Mouse (Mus musculus): ENCODE results near the gene Lrrc39. TPM values are rescaled to one million over a fixed set of nuclear protein-coding genes. Genes with fewer than 3 reads are reported as not detected.
"Not testable (repeated sequence)": the region's sequence is repeated elsewhere in the genome, so short reads cannot be mapped to it uniquely, and the experiment has no call there.

Lrrc39 gene
- polyA plus RNA-seq (2012; rRNA removed), result 0.08 and 0.10 TPM in 2 replicates

DNA sequence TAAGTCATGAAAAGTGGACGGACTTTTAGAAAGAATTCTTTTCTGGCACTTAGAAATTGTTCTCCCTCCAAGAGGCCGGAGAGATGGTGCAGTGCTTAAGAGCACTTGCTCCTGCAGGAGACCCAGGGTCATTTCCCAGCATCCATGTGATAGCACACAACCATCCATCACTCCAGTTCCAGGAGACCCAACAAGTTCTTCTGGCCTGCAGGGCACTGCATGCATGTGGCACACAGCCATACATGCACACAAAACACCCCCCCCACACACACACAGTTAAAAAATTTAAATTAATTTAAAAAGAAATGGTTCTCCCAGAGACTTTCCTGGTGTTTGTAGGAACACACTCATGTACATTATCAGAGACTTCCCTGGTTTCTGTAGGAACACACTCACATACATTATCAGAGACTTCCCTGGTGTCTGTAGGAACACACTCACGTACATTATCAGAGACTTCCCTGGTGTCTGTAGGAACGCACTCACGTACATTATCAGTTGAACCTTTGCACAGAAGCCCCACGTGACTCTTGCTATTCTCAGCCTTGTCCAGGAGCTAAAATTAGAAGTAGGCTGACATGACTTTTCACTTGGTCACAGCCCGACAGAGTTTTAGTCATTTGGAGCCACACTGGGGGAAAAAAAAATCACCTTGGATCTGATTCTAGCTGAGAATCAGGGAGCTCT lies at the start of gene Lrrc39:
Gene Lrrc39 (plus strand): TSS at position 566 of the 687 bp plus-strand sequence.
- DNase-seq (ENCODE audit: low read depth), result no peak
- TF ChIP-seq CTCF (IDR thresholded peaks at IDR 0.05; ENCODE audit: borderline replicate concordance, extremely low read depth, insufficient read depth, insufficient read length), result no peak
- TF ChIP-seq POLR2A (IDR thresholded peaks at IDR 0.05; ENCODE audit: borderline replicate concordance, extremely low read depth, insufficient read depth, insufficient read length, poor library complexity, severe bottlenecking), result no peak

DNA sequence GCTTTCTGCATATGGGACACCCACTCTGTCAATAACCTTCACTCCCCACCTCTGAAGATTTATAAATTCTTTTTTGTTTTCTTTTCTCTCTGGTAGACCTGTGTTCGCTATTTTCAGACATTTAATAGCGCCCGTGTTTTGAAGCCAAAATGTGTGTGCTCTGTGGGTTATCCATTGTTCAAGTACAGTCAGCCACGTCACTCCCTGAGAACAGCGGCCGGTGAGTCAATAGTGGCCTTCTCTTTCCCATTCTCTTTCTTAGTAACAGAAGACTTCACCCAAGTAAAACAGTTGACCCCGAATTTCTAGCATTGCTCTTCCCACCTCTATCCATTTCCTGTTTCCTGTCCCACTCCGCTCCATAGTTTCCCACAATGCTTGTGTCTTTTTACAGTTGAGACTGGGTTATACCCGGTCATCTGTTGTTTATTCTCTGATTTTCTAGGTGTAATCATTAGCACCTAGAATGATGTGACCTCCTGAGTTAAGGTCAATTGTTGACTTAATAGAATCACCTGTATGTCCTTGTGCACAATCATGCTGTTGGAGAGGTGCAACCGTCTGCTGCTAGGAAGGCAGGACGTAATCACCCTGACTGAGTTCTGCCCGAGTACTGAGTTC lies 42.5 kb upstream of the Lrrc39 start:
- TF ChIP-seq CTCF (IDR thresholded peaks at IDR 0.05; ENCODE audit: borderline replicate concordance, extremely low read depth, insufficient read depth, insufficient read length), result no peak
- TF ChIP-seq POLR2A (IDR thresholded peaks at IDR 0.05; ENCODE audit: borderline replicate concordance, extremely low read depth, insufficient read depth, insufficient read length, poor library complexity, severe bottlenecking), result no peak
- no peak for DNase-seq (ENCODE audit: low read depth)

DNA sequence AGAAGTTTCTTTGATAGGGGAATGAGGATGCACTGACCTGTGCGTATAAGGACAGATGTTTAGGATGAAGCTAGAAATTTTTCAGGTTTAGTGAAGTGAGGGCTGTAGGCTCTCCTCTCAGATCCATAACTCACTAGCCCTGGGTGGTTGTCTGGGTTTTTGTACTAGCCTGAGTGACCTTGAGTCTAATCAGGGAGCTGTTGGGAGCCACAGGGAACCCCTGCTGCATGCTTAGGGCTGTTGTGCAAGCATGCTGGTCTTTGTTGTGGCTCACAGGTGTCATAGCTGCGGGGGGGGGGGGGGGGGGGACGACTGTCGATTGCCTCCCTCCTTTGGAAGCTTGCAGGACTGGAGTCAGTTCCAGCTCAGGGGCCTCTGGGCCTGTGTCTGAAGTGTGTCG lies 33.0 kb upstream of the Lrrc39 start:
- TF ChIP-seq POLR2A (IDR thresholded peaks at IDR 0.05; ENCODE audit: borderline replicate concordance, extremely low read depth, insufficient read depth, insufficient read length, poor library complexity, severe bottlenecking) (no peak), CTCF (IDR thresholded peaks at IDR 0.05; ENCODE audit: borderline replicate concordance, extremely low read depth, insufficient read depth, insufficient read length) (no peak)
- DNase-seq (ENCODE audit: low read depth), result no peak

DNA sequence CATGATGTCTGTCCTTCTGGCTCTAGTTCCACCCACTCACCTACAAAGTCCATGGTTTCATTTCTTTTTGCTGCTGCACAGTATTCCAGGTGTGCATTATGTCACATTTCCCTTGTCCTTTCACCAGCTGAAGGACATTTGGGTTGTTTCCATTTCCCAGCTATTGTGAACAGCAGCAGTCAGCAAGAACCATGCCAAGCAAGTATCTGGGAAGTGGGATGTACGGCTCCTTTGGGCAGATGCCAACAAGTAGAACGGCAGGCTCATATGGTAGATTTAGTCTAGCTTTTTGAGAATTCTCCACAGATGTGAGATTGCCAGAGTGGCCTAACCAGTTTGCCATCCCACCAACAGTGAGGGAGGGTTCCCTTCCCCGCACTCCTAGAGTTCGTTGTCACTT lies 31.9 kb upstream of the Lrrc39 start:
- peak; percentile 27 for DNase-seq (ENCODE audit: low read depth)
- TF ChIP-seq CTCF (IDR thresholded peaks at IDR 0.05; ENCODE audit: borderline replicate concordance, extremely low read depth, insufficient read depth, insufficient read length) (no peak), POLR2A (IDR thresholded peaks at IDR 0.05; ENCODE audit: borderline replicate concordance, extremely low read depth, insufficient read depth, insufficient read length, poor library complexity, severe bottlenecking) (no peak)

DNA sequence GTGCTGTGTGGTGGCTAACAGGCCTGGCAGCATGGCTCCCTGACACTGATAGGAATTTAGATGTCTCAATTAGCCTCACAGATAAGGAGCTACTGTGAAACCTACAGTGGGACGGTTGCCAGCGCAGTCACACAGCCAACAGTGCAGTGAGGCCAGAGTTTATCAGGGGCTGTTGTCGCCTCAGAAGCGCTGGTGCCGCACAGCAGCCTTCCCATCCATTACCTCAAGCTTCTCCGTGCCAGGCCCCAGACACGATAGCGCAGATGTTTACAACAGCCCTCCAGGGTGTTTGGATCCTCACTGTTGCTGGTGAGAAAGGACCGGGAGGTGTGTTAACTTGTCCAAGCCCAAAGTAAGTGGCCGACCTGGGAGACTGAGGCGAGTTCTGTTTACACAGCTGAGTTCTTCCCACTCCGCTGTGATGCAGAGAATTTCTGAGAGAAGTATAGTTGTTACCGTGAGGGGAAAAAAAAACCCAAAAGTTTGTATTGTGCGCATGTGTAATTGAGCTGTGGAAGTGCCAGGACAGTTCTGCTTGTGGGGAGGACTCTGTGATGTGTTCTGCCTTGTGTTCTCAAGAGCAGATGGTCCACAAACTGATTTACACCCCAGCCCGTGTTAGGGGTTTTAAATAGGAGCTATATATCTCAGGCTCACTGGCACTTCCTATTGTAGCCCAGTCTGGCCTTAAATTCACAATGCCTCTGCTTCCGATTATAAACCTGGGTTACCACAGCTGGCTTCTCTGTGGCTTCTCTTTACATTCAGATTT lies 26.2 kb upstream of the Lrrc39 start:
- no peak for TF ChIP-seq POLR2A (IDR thresholded peaks at IDR 0.05; ENCODE audit: borderline replicate concordance, extremely low read depth, insufficient read depth, insufficient read length, poor library complexity, severe bottlenecking)
- TF ChIP-seq CTCF (IDR thresholded peaks at IDR 0.05; ENCODE audit: borderline replicate concordance, extremely low read depth, insufficient read depth, insufficient read length), result no peak

DNA sequence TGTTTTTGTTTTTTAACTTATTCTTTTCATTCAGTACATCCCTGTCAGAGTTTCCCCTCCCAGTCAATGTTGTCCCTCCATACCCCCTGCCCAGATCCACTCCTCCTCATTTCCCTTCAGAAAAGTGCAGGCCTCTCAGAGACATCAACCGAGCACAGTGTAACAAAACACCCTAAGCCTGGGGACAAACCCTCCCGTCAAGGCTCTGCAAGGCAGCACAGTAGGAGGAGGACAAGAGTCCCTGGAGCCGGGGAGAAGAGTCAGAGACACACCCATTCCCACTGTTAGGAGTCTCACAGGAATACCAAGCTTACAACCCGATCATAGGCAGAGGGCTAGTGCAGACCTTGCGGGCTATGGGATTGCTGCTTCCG lies 25.6 kb upstream of the Lrrc39 start:
- TF ChIP-seq CTCF (IDR thresholded peaks at IDR 0.05; ENCODE audit: borderline replicate concordance, extremely low read depth, insufficient read depth, insufficient read length) (no peak), POLR2A (IDR thresholded peaks at IDR 0.05; ENCODE audit: borderline replicate concordance, extremely low read depth, insufficient read depth, insufficient read length, poor library complexity, severe bottlenecking) (no peak)
- no peak for DNase-seq (ENCODE audit: low read depth)

More for the DNA sequence above, 26.2 kb upstream of the Lrrc39 start:
- DNase-seq (ENCODE audit: low read depth), result peak; percentile 11

DNA sequence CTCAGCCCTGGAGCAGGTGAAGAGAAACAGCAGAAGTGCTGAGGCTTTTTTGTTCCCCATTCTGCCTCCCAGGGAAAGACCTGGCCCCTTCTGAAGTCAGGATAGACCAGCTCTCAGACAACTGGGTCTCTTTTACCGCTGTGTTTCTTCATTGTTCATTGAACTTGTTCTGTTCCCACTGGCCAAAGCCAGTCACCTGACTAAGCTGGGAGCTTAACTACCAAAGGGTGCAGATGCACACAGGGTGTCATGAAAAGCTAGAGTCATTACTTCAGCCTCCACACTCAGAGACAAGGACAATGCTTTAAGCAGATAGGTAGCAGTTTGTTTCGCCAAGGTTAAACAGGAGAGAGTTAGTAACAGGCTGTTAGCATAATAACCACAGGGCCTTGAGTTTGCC lies 20.7 kb upstream of the Lrrc39 start:
- TF ChIP-seq POLR2A (IDR thresholded peaks at IDR 0.05; ENCODE audit: borderline replicate concordance, extremely low read depth, insufficient read depth, insufficient read length, poor library complexity, severe bottlenecking), result no peak
- no peak for TF ChIP-seq CTCF (IDR thresholded peaks at IDR 0.05; ENCODE audit: borderline replicate concordance, extremely low read depth, insufficient read depth, insufficient read length)
- no peak for DNase-seq (ENCODE audit: low read depth)

DNA sequence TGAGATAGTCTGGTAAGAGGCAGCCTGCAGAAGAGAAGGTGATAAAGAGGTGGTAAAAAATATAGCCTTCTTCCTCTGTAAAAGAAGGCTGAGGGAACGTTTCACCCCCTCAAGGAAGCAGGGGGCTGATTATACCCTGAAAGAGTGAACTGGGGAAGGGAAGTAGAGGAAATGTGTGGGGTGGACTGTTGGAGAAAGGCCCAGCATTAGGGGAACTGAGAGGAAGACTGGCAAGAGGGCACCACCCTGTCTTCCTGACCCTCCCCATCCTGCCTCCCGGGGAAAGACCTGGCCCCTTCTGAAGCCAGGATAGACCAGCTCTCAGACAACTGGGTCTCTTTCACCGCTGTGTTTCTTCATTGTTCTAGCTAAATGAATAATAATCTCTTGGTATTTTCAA lies 20.2 kb upstream of the Lrrc39 start:
- TF ChIP-seq CTCF (IDR thresholded peaks at IDR 0.05; ENCODE audit: borderline replicate concordance, extremely low read depth, insufficient read depth, insufficient read length), result no peak
- no peak for TF ChIP-seq POLR2A (IDR thresholded peaks at IDR 0.05; ENCODE audit: borderline replicate concordance, extremely low read depth, insufficient read depth, insufficient read length, poor library complexity, severe bottlenecking)
- no peak for DNase-seq (ENCODE audit: low read depth)

DNA sequence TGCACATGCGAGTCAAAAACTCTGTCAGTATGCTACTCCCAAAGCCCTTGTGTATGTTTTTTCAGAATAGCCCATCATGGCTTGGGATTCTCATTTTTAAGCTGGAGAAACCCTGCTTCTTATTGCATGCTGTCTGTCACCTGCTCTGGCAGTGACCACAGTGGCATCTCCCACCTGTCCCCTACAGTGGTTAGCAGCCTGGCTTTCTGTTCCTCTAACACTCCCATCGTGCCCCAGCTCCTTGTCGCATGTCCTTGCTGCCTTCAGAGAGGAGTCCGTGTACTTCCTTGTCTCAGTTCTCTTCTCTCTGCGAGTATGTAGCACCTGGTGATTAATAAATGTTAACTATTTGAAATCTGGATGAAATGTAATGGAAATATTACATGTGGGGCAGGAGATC lies 15.3 kb upstream of the Lrrc39 start:
- DNase-seq (ENCODE audit: low read depth), result no peak
- TF ChIP-seq POLR2A (IDR thresholded peaks at IDR 0.05; ENCODE audit: borderline replicate concordance, extremely low read depth, insufficient read depth, insufficient read length, poor library complexity, severe bottlenecking) (no peak), CTCF (IDR thresholded peaks at IDR 0.05; ENCODE audit: borderline replicate concordance, extremely low read depth, insufficient read depth, insufficient read length) (no peak)

DNA sequence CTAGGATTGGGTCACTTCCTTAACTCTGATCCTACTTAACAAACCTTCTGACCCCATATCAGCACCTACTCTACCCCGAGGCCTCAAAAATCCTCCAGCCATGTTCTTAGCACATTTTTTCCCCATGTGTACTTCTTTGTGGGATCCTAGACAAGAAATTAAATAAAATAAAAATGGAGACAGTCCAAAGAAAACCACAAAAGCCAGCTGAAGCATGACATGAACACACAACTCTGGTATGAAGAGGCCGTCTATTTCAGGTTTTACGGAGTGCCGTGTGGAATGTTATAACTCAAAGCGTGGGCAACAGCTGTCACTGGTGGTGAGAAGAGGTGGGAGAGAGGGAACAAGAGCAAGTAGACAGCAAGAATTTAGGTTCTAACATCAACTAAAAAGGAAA lies 11.4 kb upstream of the Lrrc39 start:
- DNase-seq (ENCODE audit: low read depth), result no peak
- TF ChIP-seq POLR2A (IDR thresholded peaks at IDR 0.05; ENCODE audit: borderline replicate concordance, extremely low read depth, insufficient read depth, insufficient read length, poor library complexity, severe bottlenecking) (no peak), CTCF (IDR thresholded peaks at IDR 0.05; ENCODE audit: borderline replicate concordance, extremely low read depth, insufficient read depth, insufficient read length) (no peak)

DNA sequence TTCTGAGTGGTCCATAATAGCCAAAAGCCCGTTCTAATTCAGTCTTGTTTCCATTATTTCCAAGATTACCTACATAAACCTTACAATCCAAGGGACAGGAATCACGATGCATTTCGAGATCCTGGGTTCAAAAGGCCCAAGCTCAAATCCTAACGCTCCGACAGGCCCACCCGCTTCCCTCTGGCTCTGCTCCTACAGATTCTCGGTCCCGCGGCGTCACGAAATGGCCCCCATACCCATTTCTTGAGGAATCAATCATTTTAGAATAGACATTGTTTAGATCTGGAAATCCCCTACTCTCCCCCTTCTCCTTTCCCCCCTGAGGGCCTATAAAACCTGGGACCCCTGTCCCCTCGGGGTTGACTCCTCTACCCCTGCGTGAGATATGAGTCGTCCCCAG lies 1.5 kb upstream of the Lrrc39 start:
- DNase-seq (ENCODE audit: low read depth), result not testable (repeated sequence)

DNA sequence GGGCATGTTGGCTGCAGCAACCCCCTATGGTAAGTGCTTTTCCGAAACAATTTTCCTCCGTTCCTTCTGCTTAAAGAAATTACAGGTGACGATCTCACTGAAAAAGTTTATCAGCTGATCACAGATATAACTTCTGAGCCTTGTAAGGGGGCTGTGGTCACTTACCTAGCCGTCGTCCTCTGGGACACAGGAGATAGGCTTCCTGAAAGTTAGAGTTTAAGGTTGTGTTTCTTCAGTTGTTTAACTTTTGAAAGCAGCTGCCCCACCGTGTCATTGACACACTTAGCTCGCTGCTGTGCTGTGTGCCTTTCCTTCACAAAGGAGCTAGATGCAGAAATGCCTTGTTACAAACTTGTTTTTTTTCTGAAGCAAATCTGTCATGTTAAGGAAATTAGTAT lies 321 bp downstream of the Lrrc39 start:
- DNase-seq (ENCODE audit: low read depth), result no peak
- no peak for TF ChIP-seq POLR2A (IDR thresholded peaks at IDR 0.05; ENCODE audit: borderline replicate concordance, extremely low read depth, insufficient read depth, insufficient read length, poor library complexity, severe bottlenecking)
- no peak for TF ChIP-seq CTCF (IDR thresholded peaks at IDR 0.05; ENCODE audit: borderline replicate concordance, extremely low read depth, insufficient read depth, insufficient read length)

Data from brain, embryonic 14.5 days (tissue).